Mouse (Mus musculus) cerebellum, adult 18-20 months (tissue): ENCODE measurements around the gene Btbd11.
A peak's percentile ranks its signal among the peaks of the same experiment; 100 is the strongest.

Source experiments
- DNase-seq, 2 experiments: peaks; one replicate each; pipeline ENCODE4 v3.0.0; 2021

The Btbd11 gene

GRCm38 (mm10) chr10:85527722-85528121 is 141.1 kb downstream of the Btbd11 start:
- no peak for DNase-seq

- peak in 1 of 2 experiments; percentile 10 for DNase-seq
These were observed 146.6 kb downstream of the Btbd11 start for GRCm38 (mm10) chr10:85533192-85533710.

GRCm38 (mm10) chr10:85538051-85538753 is 151.6 kb downstream of the Btbd11 start:
- no peak for DNase-seq

- DNase-seq, result no peak
These were observed 153.0 kb downstream of the Btbd11 start for GRCm38 (mm10) chr10:85539510-85540120.

GRCm38 (mm10) chr10:85540311-85541093 is 153.9 kb downstream of the Btbd11 start:
- DNase-seq, result peak; percentile 7 to 19

- no peak for DNase-seq
These were observed 154.9 kb downstream of the Btbd11 start for GRCm38 (mm10) chr10:85541481-85541880.

GRCm38 (mm10) chr10:85541892-85542630 is 155.4 kb downstream of the Btbd11 start:
- DNase-seq, result no peak

- no peak for DNase-seq
These were observed 156.7 kb downstream of the Btbd11 start for GRCm38 (mm10) chr10:85543281-85543680.

GRCm38 (mm10) chr10:85544991-85545390 is 158.4 kb downstream of the Btbd11 start:
- no peak for DNase-seq

GRCm38 (mm10) chr10:85555193-85555592 is 168.6 kb downstream of the Btbd11 start:
- DNase-seq, result no peak

- DNase-seq, result no peak
These were observed 174.8 kb downstream of the Btbd11 start for GRCm38 (mm10) chr10:85561418-85561817.

- no peak for DNase-seq
These were observed 184.8 kb downstream of the Btbd11 start for GRCm38 (mm10) chr10:85571456-85571855.

- DNase-seq, result no peak
These were observed 186.0 kb downstream of the Btbd11 start for GRCm38 (mm10) chr10:85572571-85572970.

GRCm38 (mm10) chr10:85577891-85578420 is 191.3 kb downstream of the Btbd11 start:
- no peak for DNase-seq

- DNase-seq, result no peak
These were observed 192.2 kb downstream of the Btbd11 start for GRCm38 (mm10) chr10:85578571-85579465.

- no peak for DNase-seq
These were observed 201.1 kb downstream of the Btbd11 start for GRCm38 (mm10) chr10:85587758-85588157.

- no peak for DNase-seq
These were observed 203.4 kb downstream of the Btbd11 start for GRCm38 (mm10) chr10:85590043-85590442.

- no peak for DNase-seq
These were observed 204.7 kb downstream of the Btbd11 start for GRCm38 (mm10) chr10:85591296-85591695.

GRCm38 (mm10) chr10:85591986-85592385 is 205.4 kb downstream of the Btbd11 start:
- DNase-seq, result no peak

- no peak for DNase-seq
These were observed 209.7 kb downstream of the Btbd11 start for GRCm38 (mm10) chr10:85596301-85596700.

GRCm38 (mm10) chr10:85598093-85598599 is 211.5 kb downstream of the Btbd11 start:
- DNase-seq, result peak; percentile 65 to 73
